Mouse (Mus musculus) megakaryocyte, embryonic 14.5 days (primary cell): ENCODE data around the gene Fblim1. TPM values are rescaled to one million over a fixed set of nuclear protein-coding genes. Genes with fewer than 3 reads are reported as not detected.
"Not testable (repeated sequence)": the region's sequence is repeated elsewhere in the genome, so short reads cannot be mapped to it uniquely, and the experiment has no call there.

Source experiments
- H3K27me3 ChIP-seq: replicated peaks from 2 replicates; pipeline ENCODE3; 2012; ENCODE audit warnings: inconsistent platforms
- H3K36me3 ChIP-seq: replicated peaks from 2 replicates; pipeline ENCODE3; 2012; ENCODE audit warnings: low read length, inconsistent platforms, mixed read lengths
- H3K4me1 ChIP-seq: 2 replicates; pipeline ENCODE4 v1.6.1; 2012; ENCODE audit warnings: inconsistent platforms
- H3K4me3 ChIP-seq: replicated peaks from 2 replicates; pipeline ENCODE3; 2012; ENCODE audit warnings: moderate library complexity, mild to moderate bottlenecking, inconsistent platforms
- H3K9me3 ChIP-seq: 2 replicates; pipeline ENCODE4 v1.6.1; 2012; ENCODE audit warnings: inconsistent platforms
- FLI1 ChIP-seq: IDR thresholded peaks from 2 replicates; pipeline ENCODE4 v1.6.1; 2012; ENCODE audit warnings: low read length, inconsistent platforms, mixed read lengths
- GATA1 ChIP-seq: IDR thresholded peaks from 3 replicates; pipeline ENCODE4 v1.6.1; 2012; ENCODE audit warnings: mixed read lengths, low read length, inconsistent platforms, borderline replicate concordance
- polyA plus RNA-seq: library from polyadenylated mRNA; stranded (reverse); fragments of >175 nt; gene quantifications from 2 replicates; pipeline ENCODE4 v1.2.3, GENCODE M21; 2012; ENCODE audit warnings: low replicate concordance; ENCODE audit not compliant: insufficient read depth

Gene Fblim1
- polyA plus RNA-seq, 1 experiment: 17.1 TPM

DNA sequence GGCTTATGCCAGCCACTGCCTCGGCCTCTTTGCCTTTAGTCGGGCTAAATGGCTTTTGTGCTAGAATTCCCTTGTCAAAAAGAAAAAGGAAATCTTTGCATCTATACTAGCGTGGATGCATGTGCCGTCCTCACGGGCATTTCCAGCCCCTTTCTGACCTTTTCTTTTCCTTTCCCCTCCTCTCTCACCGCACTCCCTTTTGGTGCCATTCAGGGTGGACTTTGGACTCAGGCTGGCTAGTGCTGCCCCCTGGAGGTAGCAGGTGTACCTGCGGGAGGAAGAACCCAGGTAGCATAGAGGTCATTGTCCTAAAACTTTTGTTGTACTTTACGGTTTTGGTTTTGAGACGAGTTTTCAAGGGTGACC is 46.0 kb downstream of the Fblim1 start:
- peak overlapping the region; percentile 95 for H3K4me3 ChIP-seq
- H3K36me3 ChIP-seq: peaks cover 2% of the 10 kb centered on the region
- 0 out of 2 replicates have a peak, but pooled peaks cover 3% of the 10 kb centered on the region for H3K9me3 ChIP-seq
- peaks cover 38% of the 10 kb centered on the region for H3K4me1 ChIP-seq
- TF ChIP-seq FLI1 (no peak), GATA1 (no peak)
- H3K27me3 ChIP-seq: peaks cover 3% of the 10 kb centered on the region

DNA sequence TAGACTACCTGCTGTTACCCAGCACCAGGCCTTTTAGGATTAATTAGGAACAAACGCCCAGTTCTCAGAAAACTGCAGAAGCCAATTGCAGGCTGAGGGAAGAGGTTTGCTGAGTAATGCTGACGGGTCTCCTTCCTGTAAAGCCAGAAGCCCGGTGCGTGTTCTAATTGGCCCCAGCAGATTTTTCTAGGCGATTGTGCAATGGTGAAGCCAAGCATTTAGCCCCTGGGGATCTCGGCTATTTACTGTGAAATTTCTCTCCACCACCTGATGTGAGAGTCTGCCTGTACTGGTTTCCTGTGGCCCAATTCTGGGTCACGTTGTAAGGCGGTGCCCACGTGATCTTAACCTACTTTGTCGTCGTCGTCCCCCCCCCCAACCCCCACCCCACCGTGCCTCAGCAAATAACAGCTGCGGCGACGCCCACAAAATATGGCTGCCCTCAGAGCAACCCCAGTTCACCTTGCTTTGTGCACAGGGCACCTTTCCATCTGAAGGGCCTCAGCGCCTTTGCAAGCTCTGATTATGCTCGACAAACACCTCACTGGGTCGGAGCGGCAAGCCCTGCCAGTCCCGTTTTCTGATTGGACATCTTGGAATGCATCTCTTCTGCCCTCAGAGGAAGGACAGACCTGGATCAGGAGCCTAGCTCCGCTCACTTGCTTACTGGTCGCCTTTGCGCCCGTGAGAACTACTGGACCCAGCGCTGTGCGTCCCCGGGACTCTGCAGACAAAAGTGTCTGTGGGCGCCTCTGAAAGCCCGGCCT is 46.6 kb downstream of the Fblim1 start:
- H3K4me1 ChIP-seq: peaks cover 40% of the 10 kb centered on the region
- peaks cover 2% of the 10 kb centered on the region for H3K36me3 ChIP-seq
- peaks cover 3% of the 10 kb centered on the region for H3K27me3 ChIP-seq
- no peak for TF ChIP-seq GATA1
- 0 out of 2 replicates have a peak, but pooled peaks cover 3% of the 10 kb centered on the region for H3K9me3 ChIP-seq
- peak overlapping the region; percentile 95 for H3K4me3 ChIP-seq

- Histone ChIP-seq H3K4me3 (peak overlapping the region; percentile 95), H3K36me3 (peaks cover 2% of the 10 kb centered on the region), H3K9me3 (0 out of 2 replicates have a peak, but pooled peaks cover 3% of the 10 kb centered on the region), H3K4me1 (peaks cover 40% of the 10 kb centered on the region), H3K27me3 (peaks cover 3% of the 10 kb centered on the region)
- TF ChIP-seq GATA1: no peak
- no peak for TF ChIP-seq FLI1
Observed at GRCm38 (mm10) chr4:141558658-141559057, 47.2 kb downstream of the Fblim1 start.

GRCm38 (mm10) chr4:141556163-141556562 is 49.7 kb downstream of the Fblim1 start:
- not testable (repeated sequence) for H3K4me3 ChIP-seq, H3K36me3 ChIP-seq, H3K9me3 ChIP-seq, H3K27me3 ChIP-seq
- H3K4me1 ChIP-seq: peaks cover 65% of the 10 kb centered on the region

DNA sequence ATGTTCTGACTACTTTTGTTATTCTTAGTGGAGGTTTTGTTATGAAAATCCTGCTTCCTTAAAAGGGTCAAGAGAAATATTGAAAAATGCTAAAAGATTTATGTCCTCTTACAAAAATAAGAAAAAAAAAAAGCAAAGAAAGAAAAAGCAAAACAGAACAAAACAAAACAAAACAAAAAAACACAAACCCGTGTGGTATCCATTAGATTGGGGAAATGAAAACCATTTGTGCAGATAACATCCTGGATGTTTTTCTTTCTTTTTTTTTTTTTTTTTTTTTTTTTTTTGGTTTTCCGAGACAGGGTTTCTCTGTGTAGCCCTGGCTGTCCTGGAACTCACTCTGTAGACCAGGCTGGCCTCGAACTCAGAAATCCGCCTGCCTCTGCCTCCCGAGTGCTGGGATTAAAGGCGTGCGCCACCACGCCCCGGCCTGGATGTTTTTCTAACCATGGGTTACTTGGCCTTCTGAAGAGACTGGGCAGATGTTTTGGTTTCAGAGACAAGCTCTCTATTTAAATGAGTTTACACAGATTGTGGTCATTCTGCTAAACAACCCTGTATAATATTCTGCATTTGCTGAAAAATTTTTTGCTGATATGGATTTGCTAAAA is 51.5 kb downstream of the Fblim1 start:
- H3K9me3 ChIP-seq, H3K4me3 ChIP-seq, H3K27me3 ChIP-seq, H3K36me3 ChIP-seq: not testable (repeated sequence)
- peaks cover 61% of the 10 kb centered on the region for H3K4me1 ChIP-seq

DNA sequence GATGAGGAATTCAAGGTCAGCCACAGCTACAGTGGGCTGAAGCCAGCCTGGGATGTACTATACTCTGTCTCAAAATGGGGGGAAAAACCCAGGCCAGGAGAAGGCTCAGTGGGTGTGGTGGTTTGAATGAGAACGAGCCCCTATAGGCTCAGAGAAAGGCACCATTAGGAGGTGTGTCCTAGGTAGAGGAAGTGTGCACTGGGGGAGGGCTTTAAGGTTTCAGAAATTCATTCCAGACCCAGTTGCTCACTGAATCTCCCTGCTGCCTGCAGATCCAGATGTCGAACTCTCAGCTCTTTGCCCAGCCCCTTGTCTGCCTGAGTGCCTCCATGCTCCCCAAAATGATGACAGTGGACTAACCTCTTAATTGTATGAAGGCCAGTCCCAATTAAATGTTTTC is 53.4 kb downstream of the Fblim1 start:
- Histone ChIP-seq H3K9me3 (0 out of 2 replicates have a peak, but pooled peaks cover 2% of the 10 kb centered on the region), H3K4me3 (peak overlapping the region; percentile 56), H3K36me3 (peaks cover 2% of the 10 kb centered on the region), H3K4me1 (peaks cover 66% of the 10 kb centered on the region), H3K27me3 (no peaks in the 10 kb centered on the region)
- TF ChIP-seq FLI1 (no peak), GATA1 (no peak)

GRCm38 (mm10) chr4:141547299-141547698 is 58.6 kb downstream of the Fblim1 start:
- peaks cover 49% of the 10 kb centered on the region for H3K4me1 ChIP-seq
- H3K4me3 ChIP-seq: peak overlapping the region; percentile 95
- H3K9me3 ChIP-seq: no peaks in the 10 kb centered on the region
- H3K27me3 ChIP-seq: no peaks in the 10 kb centered on the region
- no peak for TF ChIP-seq GATA1
- no peaks in the 10 kb centered on the region for H3K36me3 ChIP-seq

GRCm38 (mm10) chr4:141546334-141547200 is 59.3 kb downstream of the Fblim1 start:
- Histone ChIP-seq H3K27me3 (no peaks in the 10 kb centered on the region), H3K9me3 (no peaks in the 10 kb centered on the region), H3K4me1 (peaks cover 46% of the 10 kb centered on the region), H3K4me3 (peak overlapping the region; percentile 95), H3K36me3 (no peaks in the 10 kb centered on the region)
- TF ChIP-seq FLI1 (no peak), GATA1 (no peak)

- no peaks in the 10 kb centered on the region for H3K9me3 ChIP-seq
- H3K4me3 ChIP-seq: peak overlapping the region; percentile 95
- H3K36me3 ChIP-seq: no peaks in the 10 kb centered on the region
- no peaks in the 10 kb centered on the region for H3K27me3 ChIP-seq
- H3K4me1 ChIP-seq: peaks cover 43% of the 10 kb centered on the region
- TF ChIP-seq FLI1 (no peak), GATA1 (no peak)
Observed at GRCm38 (mm10) chr4:141545743-141546333, 60.1 kb downstream of the Fblim1 start.
